Mouse (Mus musculus): Measurements from ENCODE around the gene Acot12. TPM values are rescaled to one million over a fixed set of nuclear protein-coding genes. Genes with fewer than 3 reads are reported as not detected.

Gene Acot12
- not detected for polyA plus RNA-seq (2017; shearing (Covaris generic))

GRCm38 (mm10) chr13:91741280-91742047, at the start of gene Acot12:
Gene Acot12, plus strand, starts transcription at chr13:91741512.

GRCm38 (mm10) chr13:91807155-91807839, 66.0 kb downstream of the Acot12 start, which contains the start of gene Zcchc9:
Gene Zcchc9, minus strand, starts transcription at chr13:91807705.

Other genes starting within 250 kb of the Acot12 start
- 33.7 TPM for gene Zcchc9, start 66.2 kb downstream of the Acot12 start, polyA plus RNA-seq (2017; shearing (Covaris generic))
- not detected for gene Ckmt2, start 135.4 kb downstream of the Acot12 start, polyA plus RNA-seq (2017; shearing (Covaris generic))